Mouse (Mus musculus): ENCODE data around the gene Irx6. TPM values are rescaled to one million over a fixed set of nuclear protein-coding genes. Genes with fewer than 3 reads are reported as not detected.
A peak's percentile ranks its signal among the peaks of the same experiment; 100 is the strongest.

Irx6 gene
- polyA plus RNA-seq (2012; rRNA removed): 2.5 and 3.4 TPM in 2 replicates

DNA sequence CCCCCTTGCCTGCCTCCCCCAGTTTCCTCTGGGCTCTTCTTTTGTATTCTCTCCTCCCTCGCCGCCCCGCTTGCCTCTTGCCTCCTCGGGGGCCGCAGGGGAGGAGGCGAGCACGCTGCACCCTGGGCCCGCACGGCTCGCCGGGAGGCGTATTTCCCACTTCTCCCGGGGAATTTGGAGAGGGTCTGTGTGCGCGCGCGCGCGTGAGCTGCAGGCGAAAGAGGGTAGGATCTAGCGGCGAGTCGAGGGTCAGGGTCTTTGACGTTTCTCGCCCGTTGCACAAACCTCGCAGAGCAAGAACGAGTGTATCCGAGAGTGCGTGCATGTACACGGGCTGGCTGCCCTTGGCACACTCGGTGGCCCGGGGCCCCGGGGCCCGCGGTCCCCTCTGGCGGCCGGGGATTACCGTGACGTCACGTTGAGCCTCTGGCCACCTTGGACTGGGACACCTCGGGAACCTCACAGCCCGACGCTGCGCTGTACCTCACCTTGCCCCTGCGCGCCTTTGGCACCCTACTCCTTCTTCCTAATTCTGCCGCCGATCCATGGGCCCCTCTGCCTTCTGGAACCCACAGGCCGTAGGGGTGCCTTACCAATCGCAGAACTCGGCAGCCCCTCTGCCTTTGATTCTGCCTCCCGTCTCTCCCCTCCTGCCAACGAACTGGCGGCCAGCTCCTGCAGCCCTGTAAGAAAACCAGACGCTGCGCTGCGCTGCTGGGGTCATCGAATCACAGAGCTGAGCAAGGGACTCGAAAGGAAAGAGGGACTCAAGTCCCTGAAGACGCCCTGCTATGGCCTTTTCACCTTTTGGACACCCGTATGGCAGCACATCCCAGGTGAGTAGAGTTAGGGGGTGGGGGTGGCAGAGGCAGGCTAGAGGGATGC lies at the start of gene Irx6:
Gene Irx6, plus strand, starts transcription at position 45 of the 885 bp plus-strand sequence.
- peak; percentile 39 for DNase-seq (ENCODE audit: low read depth)
- no peak for TF ChIP-seq CTCF (IDR thresholded peaks at IDR 0.05; ENCODE audit: borderline replicate concordance, extremely low read depth, insufficient read depth, insufficient read length)
- no peak for TF ChIP-seq POLR2A (IDR thresholded peaks at IDR 0.05; ENCODE audit: borderline replicate concordance, extremely low read depth, insufficient read depth, insufficient read length, poor library complexity, severe bottlenecking)

DNA sequence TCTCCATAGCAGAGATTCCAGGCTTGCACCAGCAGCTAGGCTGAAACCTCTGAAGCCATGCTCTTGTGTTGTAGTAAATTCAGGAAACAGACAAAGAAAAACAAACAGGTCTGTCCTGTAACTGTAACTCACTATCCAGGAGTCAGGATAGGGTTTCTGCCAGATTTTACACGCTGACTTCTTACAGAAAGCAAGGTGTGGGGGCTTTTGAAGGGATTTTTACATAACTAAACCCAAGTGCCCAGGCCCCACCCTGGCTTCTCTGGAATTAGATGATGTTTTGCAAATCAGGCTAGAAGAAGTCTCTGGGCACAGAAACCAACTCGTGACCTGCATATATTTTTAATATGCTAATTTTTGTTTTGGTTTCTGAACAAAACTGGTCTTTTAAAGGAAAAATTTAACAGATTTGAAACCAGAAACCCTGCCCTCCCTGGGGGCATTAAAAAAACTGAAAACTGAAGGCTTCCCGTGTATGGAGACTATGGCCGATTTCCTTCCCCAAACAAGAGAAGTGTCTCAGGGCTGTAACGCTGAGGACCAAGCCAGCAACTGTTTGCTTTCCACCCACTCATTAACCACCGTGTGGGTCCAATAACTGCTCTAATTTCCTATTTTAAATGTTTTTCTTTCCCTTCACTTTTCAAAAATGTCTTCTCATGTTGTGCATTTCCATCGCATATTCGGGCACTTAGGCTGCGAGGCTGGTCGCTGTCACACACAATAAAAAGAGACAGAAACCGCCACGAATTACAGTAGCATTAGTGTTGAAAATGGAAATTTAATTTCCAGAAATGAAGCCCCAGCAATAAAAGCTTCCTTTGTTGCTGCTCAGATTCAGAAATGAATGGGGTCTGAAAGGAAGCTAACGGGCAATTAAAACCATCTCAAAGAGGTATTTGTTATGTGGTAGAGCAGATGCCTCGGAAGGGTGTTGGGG lies 45.1 kb upstream of the Irx6 start:
- TF ChIP-seq POLR2A (IDR thresholded peaks at IDR 0.05; ENCODE audit: borderline replicate concordance, extremely low read depth, insufficient read depth, insufficient read length, poor library complexity, severe bottlenecking) (no peak), CTCF (IDR thresholded peaks at IDR 0.05; ENCODE audit: borderline replicate concordance, extremely low read depth, insufficient read depth, insufficient read length) (no peak)
- peak; percentile 46 for DNase-seq (ENCODE audit: low read depth)

DNA sequence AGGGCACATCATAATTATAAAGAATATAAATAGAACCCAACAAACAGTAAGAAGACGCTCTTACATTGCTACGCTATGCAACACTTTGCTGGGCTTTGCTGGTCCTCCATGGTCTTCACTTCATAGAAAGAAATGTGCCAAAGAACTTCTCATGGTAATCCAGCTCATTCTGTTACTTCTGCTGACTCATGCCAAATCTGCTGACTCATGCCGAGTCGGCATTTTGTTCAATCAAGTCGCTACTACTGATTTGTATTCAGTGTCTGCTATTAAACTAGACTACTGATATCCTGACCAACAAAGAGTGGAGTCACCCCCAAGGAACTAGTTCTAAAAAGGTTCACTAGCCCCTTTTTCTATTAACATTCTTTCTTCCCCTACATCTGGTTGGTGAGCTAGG lies 40.9 kb upstream of the Irx6 start:
- no peak for DNase-seq (ENCODE audit: low read depth)
- TF ChIP-seq CTCF (IDR thresholded peaks at IDR 0.05; ENCODE audit: borderline replicate concordance, extremely low read depth, insufficient read depth, insufficient read length): no peak

DNA sequence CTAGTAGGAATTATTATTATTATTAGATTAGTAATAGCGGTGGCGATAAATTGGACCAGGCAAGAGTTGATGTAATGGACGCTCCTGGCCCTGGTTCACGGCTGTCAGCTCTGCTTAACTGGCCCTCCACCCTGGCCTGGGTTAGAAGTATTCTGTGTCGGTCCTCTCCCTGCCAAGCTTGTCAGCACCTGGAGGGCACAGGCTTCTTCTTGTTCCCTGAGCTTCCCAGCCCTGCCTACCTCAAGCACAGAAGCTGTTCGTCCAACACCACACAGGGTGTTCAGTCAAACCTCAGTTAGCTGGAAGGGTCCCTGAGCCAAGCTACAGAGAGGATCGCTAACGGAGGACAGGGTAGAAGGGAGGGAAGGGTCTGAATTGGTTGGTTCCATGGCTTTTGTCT lies 33.3 kb upstream of the Irx6 start:
- DNase-seq (ENCODE audit: low read depth): no peak
- TF ChIP-seq CTCF (IDR thresholded peaks at IDR 0.05; ENCODE audit: borderline replicate concordance, extremely low read depth, insufficient read depth, insufficient read length) (no peak), POLR2A (IDR thresholded peaks at IDR 0.05; ENCODE audit: borderline replicate concordance, extremely low read depth, insufficient read depth, insufficient read length, poor library complexity, severe bottlenecking) (no peak)

DNA sequence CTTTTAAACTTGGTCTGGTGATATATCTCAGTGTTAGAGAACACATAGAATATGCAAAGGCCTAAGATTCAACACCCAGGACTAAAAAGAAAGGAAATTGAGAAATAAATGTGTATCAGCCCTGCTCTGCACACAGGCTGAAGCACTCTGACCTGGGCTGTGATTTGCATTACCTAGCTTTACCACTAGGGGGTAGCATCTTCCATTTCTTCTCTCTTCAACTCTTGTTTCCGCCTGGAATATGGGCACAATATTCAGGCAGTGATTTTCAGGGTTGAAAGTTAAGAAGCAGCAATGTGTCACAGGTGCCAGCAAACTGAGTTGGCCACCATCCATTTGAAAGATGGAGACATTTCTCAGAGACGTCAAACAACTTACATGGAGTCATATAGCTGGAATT lies 27.5 kb upstream of the Irx6 start:
- TF ChIP-seq POLR2A (IDR thresholded peaks at IDR 0.05; ENCODE audit: borderline replicate concordance, extremely low read depth, insufficient read depth, insufficient read length, poor library complexity, severe bottlenecking): no peak
- TF ChIP-seq CTCF (IDR thresholded peaks at IDR 0.05; ENCODE audit: borderline replicate concordance, extremely low read depth, insufficient read depth, insufficient read length): peak; percentile 62; the same call in 1 of the 2 replicates
- DNase-seq (ENCODE audit: low read depth): peak; percentile 34

DNA sequence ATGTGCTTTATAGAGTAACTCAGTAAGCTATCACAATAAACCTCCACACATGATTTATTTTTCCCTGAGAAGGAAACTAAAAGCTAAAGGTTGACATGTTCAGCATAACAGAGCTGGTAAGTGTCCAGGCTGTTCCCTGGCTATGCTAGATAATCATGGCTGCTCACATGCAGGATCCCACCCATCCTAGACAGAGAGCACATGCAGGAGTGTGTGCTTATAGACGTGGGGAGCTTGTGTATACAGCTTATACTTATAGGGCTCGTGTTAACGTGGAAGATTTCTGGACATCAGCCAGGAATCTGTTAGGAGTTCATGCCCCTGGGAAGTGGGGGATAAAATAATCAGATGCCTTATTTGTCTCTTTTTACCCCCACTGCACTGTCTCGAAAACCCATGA lies 9.9 kb upstream of the Irx6 start:
- TF ChIP-seq CTCF (IDR thresholded peaks at IDR 0.05; ENCODE audit: borderline replicate concordance, extremely low read depth, insufficient read depth, insufficient read length) (no peak), POLR2A (IDR thresholded peaks at IDR 0.05; ENCODE audit: borderline replicate concordance, extremely low read depth, insufficient read depth, insufficient read length, poor library complexity, severe bottlenecking) (no peak)
- no peak for DNase-seq (ENCODE audit: low read depth)

DNA sequence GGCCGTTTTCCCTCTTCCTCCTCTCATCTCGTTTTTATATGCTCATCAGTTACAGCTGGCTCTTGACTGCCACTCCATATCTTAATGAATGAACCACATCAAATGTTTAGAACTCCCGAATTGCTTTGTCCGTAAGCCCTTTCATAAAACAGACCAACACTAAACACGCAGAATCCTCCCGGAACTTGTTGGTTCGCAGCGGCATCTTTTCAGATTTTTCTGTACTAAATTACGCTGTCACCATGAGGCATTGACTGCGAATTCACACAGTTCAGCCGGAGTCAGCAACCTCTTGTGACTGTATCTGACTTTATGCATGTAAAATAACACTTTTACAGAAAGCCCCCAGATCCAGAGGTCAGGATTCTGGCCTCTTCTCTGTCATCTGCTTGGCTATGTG lies 3.9 kb upstream of the Irx6 start:
- no peak for TF ChIP-seq POLR2A (IDR thresholded peaks at IDR 0.05; ENCODE audit: borderline replicate concordance, extremely low read depth, insufficient read depth, insufficient read length, poor library complexity, severe bottlenecking)
- TF ChIP-seq CTCF (IDR thresholded peaks at IDR 0.05; ENCODE audit: borderline replicate concordance, extremely low read depth, insufficient read depth, insufficient read length): no peak
- peak; percentile 52 for DNase-seq (ENCODE audit: low read depth)

DNA sequence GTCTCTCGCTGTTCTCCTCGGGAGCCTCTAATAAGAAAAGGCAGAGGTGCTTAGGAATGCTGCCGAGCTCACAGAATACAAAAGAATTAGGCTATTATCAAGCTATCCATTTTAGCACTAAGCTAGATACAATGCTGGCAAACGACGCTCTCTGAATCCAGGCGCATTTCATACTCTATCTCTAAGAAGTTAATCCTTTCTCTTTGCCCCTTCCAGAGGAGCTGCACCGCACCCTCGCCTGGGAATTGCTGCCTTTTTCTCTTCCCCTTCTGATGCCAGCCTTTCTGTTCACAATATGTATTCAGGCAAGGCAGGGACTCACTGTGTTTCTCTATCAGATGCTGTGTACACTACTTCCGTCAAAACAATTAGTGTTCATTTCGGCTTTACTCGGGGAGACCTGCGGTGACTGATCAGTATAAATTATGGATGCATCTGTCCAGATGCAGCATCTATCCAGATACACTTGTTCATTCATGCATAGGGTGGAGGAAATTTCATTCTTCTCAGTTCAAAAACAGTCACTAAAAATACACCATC lies 3.4 kb upstream of the Irx6 start:
- no peak for TF ChIP-seq CTCF (IDR thresholded peaks at IDR 0.05; ENCODE audit: borderline replicate concordance, extremely low read depth, insufficient read depth, insufficient read length)
- TF ChIP-seq POLR2A (IDR thresholded peaks at IDR 0.05; ENCODE audit: borderline replicate concordance, extremely low read depth, insufficient read depth, insufficient read length, poor library complexity, severe bottlenecking): no peak
- DNase-seq (ENCODE audit: low read depth): peak; percentile 58

DNA sequence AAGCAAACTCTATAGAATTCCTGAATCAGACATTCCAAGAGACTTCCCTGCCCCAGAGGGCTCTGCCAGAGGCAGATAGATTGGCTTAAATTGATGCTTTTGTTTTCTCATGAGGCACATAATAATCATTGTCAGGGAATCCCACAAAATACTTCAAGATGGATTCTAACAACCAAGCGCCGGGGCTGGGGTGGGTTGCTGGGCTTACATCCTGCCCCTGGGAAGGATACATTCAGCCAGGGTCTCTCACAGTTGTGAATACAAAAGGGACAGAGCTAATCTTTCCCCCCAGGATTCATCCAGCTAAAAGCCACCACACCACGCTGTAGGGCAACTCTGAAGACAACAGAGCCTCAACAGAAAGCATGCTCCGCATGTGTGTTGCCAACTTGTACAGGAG lies 2.2 kb upstream of the Irx6 start:
- no peak for DNase-seq (ENCODE audit: low read depth)
- TF ChIP-seq POLR2A (IDR thresholded peaks at IDR 0.05; ENCODE audit: borderline replicate concordance, extremely low read depth, insufficient read depth, insufficient read length, poor library complexity, severe bottlenecking) (no peak), CTCF (IDR thresholded peaks at IDR 0.05; ENCODE audit: borderline replicate concordance, extremely low read depth, insufficient read depth, insufficient read length) (no peak)

DNA sequence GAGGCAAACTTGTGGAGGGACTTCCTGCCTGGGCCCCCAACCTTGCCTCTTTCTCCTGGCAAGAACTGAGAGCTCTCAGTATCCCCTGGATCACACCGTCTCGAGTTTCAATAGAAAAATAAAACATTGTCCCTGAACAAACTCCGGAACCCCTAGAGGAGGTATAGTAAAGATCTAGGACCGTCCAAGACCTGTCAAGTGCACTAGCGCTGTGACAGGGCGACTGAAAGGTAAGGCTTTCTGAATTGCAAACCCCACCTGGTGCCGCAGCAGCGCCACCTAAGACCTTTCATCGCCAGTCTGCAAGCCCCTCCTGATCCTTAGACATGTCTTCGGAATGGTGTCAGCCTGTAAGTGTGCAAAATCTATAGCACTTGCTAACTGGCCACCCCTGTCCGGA lies 987 bp upstream of the Irx6 start:
- DNase-seq (ENCODE audit: low read depth): no peak
- TF ChIP-seq POLR2A (IDR thresholded peaks at IDR 0.05; ENCODE audit: borderline replicate concordance, extremely low read depth, insufficient read depth, insufficient read length, poor library complexity, severe bottlenecking) (no peak), CTCF (IDR thresholded peaks at IDR 0.05; ENCODE audit: borderline replicate concordance, extremely low read depth, insufficient read depth, insufficient read length) (no peak)

DNA sequence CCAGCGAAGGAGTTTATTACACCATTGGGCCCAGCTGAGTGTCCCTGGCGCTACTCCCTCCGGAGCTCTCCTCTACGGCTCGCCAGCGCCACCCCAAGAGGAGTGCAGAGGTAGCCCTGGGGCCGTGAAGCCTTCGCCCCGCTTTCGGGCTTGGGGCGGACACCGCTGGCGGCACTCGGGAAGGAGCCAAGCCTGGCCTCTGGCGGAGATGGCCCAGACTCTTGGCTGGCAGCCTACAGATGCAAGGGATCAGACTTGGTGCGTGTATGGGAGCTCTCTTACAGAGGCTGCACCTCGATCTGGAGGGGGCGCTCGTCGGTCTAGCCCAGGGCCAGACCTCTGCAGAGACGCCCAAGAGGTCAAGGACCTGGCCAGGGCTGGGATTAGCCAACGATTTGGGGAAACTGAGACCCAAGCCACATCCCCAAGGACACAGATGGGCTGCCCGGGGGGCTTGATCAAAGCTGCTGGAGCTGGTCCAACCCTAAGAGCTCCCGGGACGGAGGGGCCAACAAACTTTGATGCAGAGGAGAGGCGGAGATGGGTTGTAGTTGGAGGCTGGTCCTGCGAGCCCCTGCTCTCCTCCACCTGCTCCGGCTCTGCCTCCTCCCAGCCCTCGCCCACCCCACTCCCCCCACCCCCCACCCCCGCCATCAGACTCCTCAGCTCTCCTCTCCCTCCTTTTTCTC lies 389 bp upstream of the Irx6 start:
- peak; percentile 67 for DNase-seq (ENCODE audit: low read depth)
- TF ChIP-seq CTCF (IDR thresholded peaks at IDR 0.05; ENCODE audit: borderline replicate concordance, extremely low read depth, insufficient read depth, insufficient read length) (peak; percentile 25; the same call in 1 of the 2 replicates), POLR2A (IDR thresholded peaks at IDR 0.05; ENCODE audit: borderline replicate concordance, extremely low read depth, insufficient read depth, insufficient read length, poor library complexity, severe bottlenecking) (no peak)

Measured in brain, embryonic 14.5 days (tissue).